Mouse (Mus musculus): Measurements from ENCODE around the gene Hspg2. TPM values are rescaled to one million over a fixed set of nuclear protein-coding genes. Genes with fewer than 3 reads are reported as not detected.

The Hspg2 gene
- total and polyA plus RNA-seq, 2 experiments, result 7.2 to 7.6 TPM

- H3K79me2 ChIP-seq (ENCODE audit: control insufficient read depth, insufficient read depth, low read length), result no peaks in the 10 kb centered on the region
- H3K4me1 ChIP-seq (ENCODE audit: control insufficient read depth, insufficient read depth, low read length), result peaks cover 18% of the 10 kb centered on the region
- no peak for TF ChIP-seq CTCF (IDR thresholded peaks at IDR 0.05; ENCODE audit: low read depth, low read length)
- TF ChIP-seq POLR2A (IDR thresholded peaks at IDR 0.05; ENCODE audit: extremely low read depth, insufficient read depth, low read length), result no peak
- no peaks in the 10 kb centered on the region for H3K27me3 ChIP-seq (ENCODE audit: control insufficient read depth, insufficient read depth, low read length)
- no peak overlapping the region for H3K9ac ChIP-seq (ENCODE audit: low read depth, low read length)
- DNase-seq (ENCODE audit: extremely low read depth, low read depth, low spot score), result no peak
- H3K27ac ChIP-seq (replicated peaks; ENCODE audit: insufficient read depth, low read depth, low read length), result no peak overlapping the region
- WGBS, result 24% methylated on average over 6 of the region's 6 CpGs
- H3K36me3 ChIP-seq (ENCODE audit: control insufficient read depth, insufficient read depth, low read length), result no peaks in the 10 kb centered on the region
- H3K4me3 ChIP-seq (ENCODE audit: insufficient read depth, low read depth, low read length), result no peak overlapping the region
Observed at GRCm38 (mm10) chr4:137479757-137480156, 11.2 kb downstream of the Hspg2 start.

DNA sequence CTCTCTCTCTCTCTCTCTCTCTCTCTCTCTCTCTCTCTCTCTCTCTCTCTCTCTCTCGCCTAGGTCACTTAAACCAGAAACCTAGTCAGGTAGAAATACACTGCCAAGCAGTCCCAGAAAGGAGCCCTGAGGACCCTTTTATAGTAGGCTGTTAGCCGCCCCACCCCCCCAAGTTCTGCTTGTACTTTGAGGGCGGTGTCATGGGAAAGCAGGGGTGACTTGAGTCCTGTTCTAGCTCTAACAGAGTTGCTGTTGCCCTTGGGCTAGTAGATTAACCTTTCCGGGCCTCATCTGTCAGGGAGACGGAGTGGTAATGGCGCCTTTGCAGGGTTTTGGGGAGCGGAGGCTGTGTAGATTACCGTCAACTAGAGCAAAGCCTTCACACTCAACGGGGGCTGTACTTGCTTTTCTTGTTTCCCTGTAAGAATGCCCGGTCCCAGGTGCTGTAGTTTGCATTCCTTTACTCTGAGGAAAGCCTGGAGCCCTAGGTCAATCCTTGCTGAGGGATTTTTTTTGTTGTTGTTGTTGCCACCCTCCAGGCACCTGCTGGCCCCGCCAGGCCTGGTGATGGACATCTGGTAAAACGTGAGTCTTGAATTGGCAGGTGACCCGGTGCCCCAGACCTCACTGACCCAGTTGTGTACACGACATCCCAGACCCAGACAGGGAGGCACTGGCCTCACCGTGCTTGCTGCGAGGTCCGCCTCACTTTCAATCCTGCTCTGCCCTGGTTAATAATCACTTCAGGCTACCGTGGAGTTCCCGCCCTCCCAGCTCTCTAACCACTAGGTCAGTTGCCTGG is 11.8 kb downstream of the Hspg2 start:
- peak; percentile 92 for DNase-seq (ENCODE audit: extremely low read depth, low read depth, low spot score)
- Histone ChIP-seq H3K79me2 (ENCODE audit: control insufficient read depth, insufficient read depth, low read length) (no peaks in the 10 kb centered on the region), H3K27me3 (ENCODE audit: control insufficient read depth, insufficient read depth, low read length) (no peaks in the 10 kb centered on the region), H3K4me3 (ENCODE audit: insufficient read depth, low read depth, low read length) (no peak overlapping the region), H3K9ac (ENCODE audit: low read depth, low read length) (no peak overlapping the region), H3K27ac (replicated peaks; ENCODE audit: insufficient read depth, low read depth, low read length) (no peak overlapping the region), H3K36me3 (ENCODE audit: control insufficient read depth, insufficient read depth, low read length) (no peaks in the 10 kb centered on the region), H3K4me1 (ENCODE audit: control insufficient read depth, insufficient read depth, low read length) (peaks cover 18% of the 10 kb centered on the region)
- 24% methylated on average over 18 of the region's 19 CpGs for WGBS
- TF ChIP-seq CTCF (IDR thresholded peaks at IDR 0.05; ENCODE audit: low read depth, low read length) (no peak), POLR2A (IDR thresholded peaks at IDR 0.05; ENCODE audit: extremely low read depth, insufficient read depth, low read length) (no peak)

GRCm38 (mm10) chr4:137480993-137481340 is 12.4 kb downstream of the Hspg2 start:
- TF ChIP-seq CTCF (IDR thresholded peaks at IDR 0.05; ENCODE audit: low read depth, low read length) (no peak), POLR2A (IDR thresholded peaks at IDR 0.05; ENCODE audit: extremely low read depth, insufficient read depth, low read length) (no peak)
- DNase-seq (ENCODE audit: extremely low read depth, low read depth, low spot score), result no peak
- H3K27me3 ChIP-seq (ENCODE audit: control insufficient read depth, insufficient read depth, low read length), result no peaks in the 10 kb centered on the region
- 11% methylated on average over 1 of the region's 1 CpGs for WGBS
- no peak overlapping the region for H3K9ac ChIP-seq (ENCODE audit: low read depth, low read length)
- H3K4me1 ChIP-seq (ENCODE audit: control insufficient read depth, insufficient read depth, low read length), result peaks cover 18% of the 10 kb centered on the region
- H3K79me2 ChIP-seq (ENCODE audit: control insufficient read depth, insufficient read depth, low read length), result no peaks in the 10 kb centered on the region
- no peak overlapping the region for H3K4me3 ChIP-seq (ENCODE audit: insufficient read depth, low read depth, low read length)
- H3K27ac ChIP-seq (replicated peaks; ENCODE audit: insufficient read depth, low read depth, low read length), result no peak overlapping the region
- no peaks in the 10 kb centered on the region for H3K36me3 ChIP-seq (ENCODE audit: control insufficient read depth, insufficient read depth, low read length)

- H3K36me3 ChIP-seq (ENCODE audit: control insufficient read depth, insufficient read depth, low read length), result no peaks in the 10 kb centered on the region
- no peak overlapping the region for H3K27ac ChIP-seq (replicated peaks; ENCODE audit: insufficient read depth, low read depth, low read length)
- WGBS, result 31% methylated on average over 13 of the region's 13 CpGs
- no peak overlapping the region for H3K4me3 ChIP-seq (ENCODE audit: insufficient read depth, low read depth, low read length)
- no peak for DNase-seq (ENCODE audit: extremely low read depth, low read depth, low spot score)
- no peak for TF ChIP-seq POLR2A (IDR thresholded peaks at IDR 0.05; ENCODE audit: extremely low read depth, insufficient read depth, low read length)
- no peak for TF ChIP-seq CTCF (IDR thresholded peaks at IDR 0.05; ENCODE audit: low read depth, low read length)
- H3K79me2 ChIP-seq (ENCODE audit: control insufficient read depth, insufficient read depth, low read length), result no peaks in the 10 kb centered on the region
- H3K27me3 ChIP-seq (ENCODE audit: control insufficient read depth, insufficient read depth, low read length), result no peaks in the 10 kb centered on the region
- H3K9ac ChIP-seq (ENCODE audit: low read depth, low read length), result no peak overlapping the region
- peaks cover 18% of the 10 kb centered on the region for H3K4me1 ChIP-seq (ENCODE audit: control insufficient read depth, insufficient read depth, low read length)
Observed at GRCm38 (mm10) chr4:137481381-137482030, 12.9 kb downstream of the Hspg2 start.

DNA sequence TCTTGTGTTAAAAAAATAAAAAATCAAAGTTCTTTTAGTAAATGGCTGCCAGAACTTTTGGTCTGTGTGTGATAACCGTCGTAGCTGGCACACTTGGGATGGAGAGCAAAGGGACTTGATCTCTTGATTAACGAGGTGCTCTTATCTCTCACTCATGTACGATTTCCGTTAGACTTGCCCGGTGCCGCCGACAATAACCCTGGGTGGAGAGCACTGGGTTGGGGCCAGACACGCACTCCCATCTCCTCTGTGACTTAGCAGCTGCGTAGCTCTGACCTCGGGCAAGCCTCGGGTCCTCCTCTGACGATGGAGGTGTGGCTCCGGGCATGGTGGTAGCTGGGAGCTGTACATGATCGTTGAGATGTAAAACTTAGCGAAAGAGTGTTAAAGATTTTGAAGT is 15.3 kb downstream of the Hspg2 start:
- TF ChIP-seq POLR2A (IDR thresholded peaks at IDR 0.05; ENCODE audit: extremely low read depth, insufficient read depth, low read length), result no peak
- WGBS, result 58% methylated on average over 16 of the region's 16 CpGs
- Histone ChIP-seq H3K4me3 (ENCODE audit: insufficient read depth, low read depth, low read length) (no peak overlapping the region), H3K27ac (replicated peaks; ENCODE audit: insufficient read depth, low read depth, low read length) (no peak overlapping the region; the same call in 1 of the 2 replicates), H3K4me1 (ENCODE audit: control insufficient read depth, insufficient read depth, low read length) (peaks cover 15% of the 10 kb centered on the region), H3K36me3 (ENCODE audit: control insufficient read depth, insufficient read depth, low read length) (no peaks in the 10 kb centered on the region), H3K27me3 (ENCODE audit: control insufficient read depth, insufficient read depth, low read length) (no peaks in the 10 kb centered on the region), H3K9ac (ENCODE audit: low read depth, low read length) (no peak overlapping the region), H3K79me2 (ENCODE audit: control insufficient read depth, insufficient read depth, low read length) (no peaks in the 10 kb centered on the region)
- DNase-seq (ENCODE audit: extremely low read depth, low read depth, low spot score), result no peak

DNA sequence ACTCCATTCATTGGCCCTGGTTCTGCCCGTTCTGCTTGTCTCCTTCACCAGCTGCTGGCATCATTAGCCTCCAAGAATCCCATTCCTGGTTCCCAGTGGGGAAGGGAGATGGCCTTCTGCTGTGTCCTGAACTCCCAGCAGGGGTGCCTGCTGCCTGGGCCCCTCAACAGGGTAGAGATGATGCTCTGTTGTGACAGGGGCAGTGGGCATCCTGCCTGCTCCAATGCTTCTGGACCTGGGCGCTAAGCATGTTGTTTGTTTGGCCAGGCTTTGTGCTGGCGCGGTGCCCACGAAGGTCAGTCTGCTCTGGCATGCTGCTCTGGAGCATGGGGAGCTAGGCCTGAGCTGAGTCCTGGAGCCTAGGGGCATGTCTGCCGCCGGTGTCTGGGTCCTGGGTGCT is 16.0 kb downstream of the Hspg2 start:
- H3K9ac ChIP-seq (ENCODE audit: low read depth, low read length), result no peak overlapping the region
- no peaks in the 10 kb centered on the region for H3K27me3 ChIP-seq (ENCODE audit: control insufficient read depth, insufficient read depth, low read length)
- no peaks in the 10 kb centered on the region for H3K36me3 ChIP-seq (ENCODE audit: control insufficient read depth, insufficient read depth, low read length)
- TF ChIP-seq CTCF (IDR thresholded peaks at IDR 0.05; ENCODE audit: low read depth, low read length), result no peak
- no peak for TF ChIP-seq POLR2A (IDR thresholded peaks at IDR 0.05; ENCODE audit: extremely low read depth, insufficient read depth, low read length)
- H3K79me2 ChIP-seq (ENCODE audit: control insufficient read depth, insufficient read depth, low read length), result no peaks in the 10 kb centered on the region
- no peak overlapping the region; the same call in 1 of the 2 replicates for H3K27ac ChIP-seq (replicated peaks; ENCODE audit: insufficient read depth, low read depth, low read length)
- no peak overlapping the region for H3K4me3 ChIP-seq (ENCODE audit: insufficient read depth, low read depth, low read length)
- H3K4me1 ChIP-seq (ENCODE audit: control insufficient read depth, insufficient read depth, low read length), result peaks cover 14% of the 10 kb centered on the region
- 13% methylated on average over 7 of the region's 7 CpGs for WGBS
- DNase-seq (ENCODE audit: extremely low read depth, low read depth, low spot score), result peak; percentile 67

All from liver, adult 2 months (tissue).